Mouse (Mus musculus) intestine, embryonic 14.5 days (tissue): ENCODE results near the gene Shc1. TPM values are rescaled to one million over a fixed set of nuclear protein-coding genes. Genes with fewer than 3 reads are reported as not detected.

ENCODE experiments used
- ATAC-seq: fragments of 200-750 bp; cut with Nextera tagmentation; replicated peaks from 2 replicates; pipeline ENCODE4 v1.8.0; 2017; ENCODE audit warnings: low read depth, moderate number of reproducible peaks, moderate TSS enrichment, moderate library complexity; ENCODE audit not compliant: low FRiP score, low TSS enrichment
- DNase-seq: peaks from one replicate; pipeline ENCODE4 v3.0.0-alpha.2; 2018; ENCODE audit warnings: low spot score
- H3K27ac ChIP-seq: fragments of 300-500 bp; sonication (generic); 2 replicates; pipeline ENCODE4 v1.5.1; 2014; ENCODE audit warnings: low read depth, mild to moderate bottlenecking, control low read depth
- H3K27me3 ChIP-seq: fragments of 300-500 bp; sonication (generic); replicated peaks from 2 replicates; pipeline ENCODE4 v1.6.1; 2014; ENCODE audit warnings: low read length, control low read depth; ENCODE audit not compliant: control insufficient read depth, insufficient read depth
- H3K36me3 ChIP-seq: fragments of 300-500 bp; sonication (generic); 2 replicates; pipeline ENCODE4 v1.6.1; 2014; ENCODE audit warnings: low read length, control low read depth; ENCODE audit not compliant: control insufficient read depth, insufficient read depth
- H3K4me1 ChIP-seq: fragments of 300-500 bp; sonication (generic); replicated peaks from 2 replicates; pipeline ENCODE4 v1.6.1; 2014; ENCODE audit warnings: low read length, control low read depth, mixed read lengths; ENCODE audit not compliant: control insufficient read depth, insufficient read depth
- H3K4me2 ChIP-seq: fragments of 300-500 bp; sonication (generic); 2 replicates; pipeline ENCODE4 v1.6.1; 2014; ENCODE audit warnings: low read length
- H3K4me3 ChIP-seq: fragments of 300-500 bp; sonication (generic); 2 replicates; pipeline ENCODE4 v1.5.1; 2014; ENCODE audit warnings: low read depth, low read length, control low read depth, mixed read lengths
- H3K9ac ChIP-seq: fragments of 300-500 bp; sonication (generic); 2 replicates; pipeline ENCODE4 v1.6.1; 2014; ENCODE audit warnings: mild to moderate bottlenecking, low read length
- H3K9me3 ChIP-seq: fragments of 300-500 bp; sonication (generic); 2 replicates; pipeline ENCODE4 v1.6.1; 2016; ENCODE audit warnings: low read length, control low read depth; ENCODE audit not compliant: control insufficient read depth
- WGBS: fragments of 180-500 bp; shearing (Covaris S2); extraction: QIAGEN DNeasy Blood & Tissue Kit; methylation state at CpG from one replicate; pipeline ENCODE4 v1.1.7; 2014; 5-methylcytosine and 5-hydroxymethylcytosine counted together
- polyA plus RNA-seq: library from polyadenylated mRNA; unstranded; fragments of >200 nt; fragmentation: Nextera tagmentation; extraction: Ambion mirVana; gene quantifications from 2 replicates; pipeline ENCODE4 v1.2.1, GENCODE M21; 2014

Gene Shc1
- polyA plus RNA-seq, 1 experiment from 2014 or later = 65.1 TPM

GRCm38 (mm10) chr3:89419571-89419970, 1.3 kb downstream of the Shc1 start:
- H3K27me3 ChIP-seq = no peaks in the 10 kb centered on the region
- peaks cover 41% of the 10 kb centered on the region for H3K4me1 ChIP-seq
- ATAC-seq = no peak
- no peaks in the 10 kb centered on the region for H3K9me3 ChIP-seq
- H3K9ac ChIP-seq = peak overlapping the region; percentile 65
- no peak for DNase-seq
- peak overlapping the region; percentile 98 for H3K4me2 ChIP-seq
- H3K4me3 ChIP-seq = peak overlapping the region; percentile 84
- peaks cover 27% of the 10 kb centered on the region for H3K36me3 ChIP-seq
- 2% methylated on average over 9 of the region's 9 CpGs for WGBS
- peak overlapping the region; percentile 98 for H3K27ac ChIP-seq

- Histone ChIP-seq H3K4me3 (peak overlapping the region; percentile 84), H3K27ac (peak overlapping the region; percentile 98), H3K9me3 (no peaks in the 10 kb centered on the region), H3K4me1 (peaks cover 44% of the 10 kb centered on the region), H3K27me3 (no peaks in the 10 kb centered on the region), H3K4me2 (peak overlapping the region; percentile 98), H3K36me3 (peaks cover 27% of the 10 kb centered on the region), H3K9ac (peak overlapping the region; percentile 65)
- ATAC-seq (no peak), DNase-seq (no peak)
- 23% methylated on average over 3 of the region's 3 CpGs for WGBS
These were observed 1.7 kb downstream of the Shc1 start for GRCm38 (mm10) chr3:89419981-89420380.

- H3K4me1 ChIP-seq = peaks cover 44% of the 10 kb centered on the region
- H3K4me2 ChIP-seq = peak overlapping the region; percentile 98
- no peaks in the 10 kb centered on the region for H3K27me3 ChIP-seq
- H3K9ac ChIP-seq = no peak overlapping the region
- H3K27ac ChIP-seq = peak overlapping the region; percentile 98
- no peak for DNase-seq
- no peak for ATAC-seq
- no peak overlapping the region for H3K4me3 ChIP-seq
- peaks cover 24% of the 10 kb centered on the region for H3K36me3 ChIP-seq
- 49% methylated on average over 2 of the region's 2 CpGs for WGBS
- no peaks in the 10 kb centered on the region for H3K9me3 ChIP-seq
These were observed 2.2 kb downstream of the Shc1 start for GRCm38 (mm10) chr3:89420421-89420820.

GRCm38 (mm10) chr3:89421002-89421774, 2.9 kb downstream of the Shc1 start:
- Histone ChIP-seq H3K27ac (peak overlapping the region; percentile 98), H3K4me3 (peak overlapping the region; percentile 53), H3K36me3 (peaks cover 22% of the 10 kb centered on the region), H3K27me3 (no peaks in the 10 kb centered on the region), H3K4me2 (peak overlapping the region; percentile 98), H3K9ac (peak overlapping the region; percentile 61), H3K9me3 (no peaks in the 10 kb centered on the region), H3K4me1 (peaks cover 44% of the 10 kb centered on the region)
- ATAC-seq (peak; percentile 62), DNase-seq (peak; percentile 76)
- under 1% methylated on average over 11 of the region's 11 CpGs for WGBS

- Histone ChIP-seq H3K4me3 (peak overlapping the region; percentile 53), H3K9me3 (no peaks in the 10 kb centered on the region), H3K4me2 (peak overlapping the region; percentile 98), H3K9ac (peak overlapping the region; percentile 61), H3K27ac (peak overlapping the region; percentile 98), H3K36me3 (peaks cover 28% of the 10 kb centered on the region), H3K4me1 (peaks cover 41% of the 10 kb centered on the region), H3K27me3 (no peaks in the 10 kb centered on the region)
- peak; percentile 61 for DNase-seq
- ATAC-seq = no peak
- 9% methylated on average over 22 of the region's 22 CpGs for WGBS
These were observed 3.7 kb downstream of the Shc1 start for GRCm38 (mm10) chr3:89421810-89422473.

- DNase-seq (no peak), ATAC-seq (no peak)
- no peaks in the 10 kb centered on the region for H3K27me3 ChIP-seq
- peaks cover 36% of the 10 kb centered on the region for H3K36me3 ChIP-seq
- H3K4me1 ChIP-seq = peaks cover 38% of the 10 kb centered on the region
- H3K27ac ChIP-seq = 0 out of 2 replicates have a peak overlapping the region, but pooled peaks have one; percentile 14
- H3K9ac ChIP-seq = no peak overlapping the region
- 67% methylated on average over 6 of the region's 6 CpGs for WGBS
- H3K4me3 ChIP-seq = peak overlapping the region; percentile 53
- peak overlapping the region; percentile 98 for H3K4me2 ChIP-seq
- no peaks in the 10 kb centered on the region for H3K9me3 ChIP-seq
These were observed 4.4 kb downstream of the Shc1 start for GRCm38 (mm10) chr3:89422556-89423205.

- Histone ChIP-seq H3K36me3 (peaks cover 45% of the 10 kb centered on the region), H3K27ac (no peak overlapping the region; the same call in 1 of the 2 replicates), H3K4me2 (no peak overlapping the region), H3K9me3 (no peaks in the 10 kb centered on the region), H3K4me3 (no peak overlapping the region), H3K9ac (no peak overlapping the region), H3K4me1 (peaks cover 38% of the 10 kb centered on the region), H3K27me3 (no peaks in the 10 kb centered on the region)
- DNase-seq (no peak), ATAC-seq (no peak)
- WGBS = 77% methylated on average over 5 of the region's 5 CpGs
These were observed 6.3 kb downstream of the Shc1 start for GRCm38 (mm10) chr3:89424416-89425140.

- ATAC-seq = no peak
- Histone ChIP-seq H3K4me2 (no peak overlapping the region), H3K9me3 (no peaks in the 10 kb centered on the region), H3K4me3 (no peak overlapping the region), H3K4me1 (peaks cover 38% of the 10 kb centered on the region), H3K27ac (no peak overlapping the region), H3K9ac (no peak overlapping the region), H3K36me3 (peaks cover 45% of the 10 kb centered on the region), H3K27me3 (no peaks in the 10 kb centered on the region)
- WGBS = 84% methylated on average over 5 of the region's 5 CpGs
- no peak for DNase-seq
These were observed 6.9 kb downstream of the Shc1 start for GRCm38 (mm10) chr3:89425141-89425525.
